Mouse (Mus musculus) liver, embryonic 11.5 days (tissue): ENCODE results near the gene Hdac8. TPM values are rescaled to one million over a fixed set of nuclear protein-coding genes. Genes with fewer than 3 reads are reported as not detected.

Source experiments
- ATAC-seq: fragments of 200-750 bp; cut with Nextera tagmentation; replicated peaks from 2 replicates; pipeline ENCODE4 v1.8.0; 2017; ENCODE audit warnings: moderate number of reproducible peaks, mild to moderate bottlenecking, moderate TSS enrichment, moderate library complexity; ENCODE audit not compliant: low FRiP score
- DNase-seq: peaks from one replicate; pipeline ENCODE4 v3.0.0-alpha.2; 2017; ENCODE audit warnings: low spot score
- H3K27ac ChIP-seq: fragments of 300-500 bp; sonication (generic); 2 replicates; pipeline ENCODE4 v1.5.1; 2014; ENCODE audit warnings: mild to moderate bottlenecking, low read depth, low read length, control low read depth
- H3K27me3 ChIP-seq: fragments of 300-500 bp; sonication (generic); replicated peaks from 2 replicates; pipeline ENCODE4 v1.6.1; 2014; ENCODE audit warnings: low read length, mixed read lengths; ENCODE audit not compliant: control insufficient read depth, insufficient read depth
- H3K36me3 ChIP-seq: fragments of 300-500 bp; sonication (generic); 2 replicates; pipeline ENCODE4 v1.6.1; 2014; ENCODE audit warnings: mild to moderate bottlenecking, low read length, moderate library complexity, mixed read lengths; ENCODE audit not compliant: control insufficient read depth, insufficient read depth
- H3K4me1 ChIP-seq: fragments of 300-500 bp; sonication (generic); replicated peaks from 2 replicates; pipeline ENCODE4 v1.6.1; 2014; ENCODE audit warnings: low read length, mixed read lengths; ENCODE audit not compliant: control insufficient read depth, insufficient read depth
- H3K4me2 ChIP-seq: fragments of 300-500 bp; sonication (generic); 2 replicates; pipeline ENCODE4 v1.6.1; 2014; ENCODE audit warnings: mild to moderate bottlenecking, control low read depth, moderate library complexity
- H3K4me3 ChIP-seq: fragments of 300-500 bp; sonication (generic); 2 replicates; pipeline ENCODE4 v1.5.1; 2014; ENCODE audit warnings: low read depth, low read length, control low read depth
- H3K9ac ChIP-seq: fragments of 300-500 bp; sonication (generic); 2 replicates; pipeline ENCODE4 v1.6.1; 2014; ENCODE audit warnings: low read depth, low read length, control low read depth
- H3K9me3 ChIP-seq: fragments of 300-500 bp; sonication (generic); 2 replicates; pipeline ENCODE4 v1.6.1; 2016; ENCODE audit warnings: low read length, inconsistent platforms, mixed read lengths; ENCODE audit not compliant: control insufficient read depth
- WGBS: fragments of 180-500 bp; shearing (Covaris S2); extraction: QIAGEN DNeasy Blood & Tissue Kit; methylation state at CpG from one replicate; pipeline ENCODE4 v1.1.7; 2014; 5-methylcytosine and 5-hydroxymethylcytosine counted together
- microRNA-seq: library from miRNA; unstranded; fragments of <30 nt; microRNA quantifications from one replicate; pipeline ENCODE4, GENCODE M21; 2017; ENCODE audit warnings: borderline number of aligned reads
- polyA plus RNA-seq: library from polyadenylated mRNA; unstranded; fragments of >200 nt; fragmentation: Nextera tagmentation; extraction: Ambion mirVana; gene quantifications from 2 replicates; pipeline ENCODE4 v1.2.1, GENCODE M21; 2014

The Hdac8 gene
- polyA plus RNA-seq, 1 experiment from 2014 or later: 4.2 TPM

GRCm38 (mm10) chrX:102251937-102252860 lies 253.0 kb downstream of the Hdac8 start, which contains the start of gene Cited1:
Gene Cited1 (minus strand): TSS chrX:102252181.
- 12% methylated on average over 44 of the region's 44 CpGs for WGBS
- Histone ChIP-seq H3K36me3 (no peaks in the 10 kb centered on the region), H3K9ac (peak within 1 kb of the TSS; percentile 43), H3K9me3 (no peaks in the 10 kb centered on the region), H3K4me2 (peak within 1 kb of the TSS; percentile 80), H3K4me1 (no peaks in the 10 kb centered on the region), H3K4me3 (peak within 1 kb of the TSS; percentile 57), H3K27ac (no peak within 1 kb of the TSS; the same call in 1 of the 2 replicates), H3K27me3 (peaks cover 68% of the 10 kb centered on the region)
- ATAC-seq (peak; percentile 77), DNase-seq (peak; percentile 54)

DNA sequence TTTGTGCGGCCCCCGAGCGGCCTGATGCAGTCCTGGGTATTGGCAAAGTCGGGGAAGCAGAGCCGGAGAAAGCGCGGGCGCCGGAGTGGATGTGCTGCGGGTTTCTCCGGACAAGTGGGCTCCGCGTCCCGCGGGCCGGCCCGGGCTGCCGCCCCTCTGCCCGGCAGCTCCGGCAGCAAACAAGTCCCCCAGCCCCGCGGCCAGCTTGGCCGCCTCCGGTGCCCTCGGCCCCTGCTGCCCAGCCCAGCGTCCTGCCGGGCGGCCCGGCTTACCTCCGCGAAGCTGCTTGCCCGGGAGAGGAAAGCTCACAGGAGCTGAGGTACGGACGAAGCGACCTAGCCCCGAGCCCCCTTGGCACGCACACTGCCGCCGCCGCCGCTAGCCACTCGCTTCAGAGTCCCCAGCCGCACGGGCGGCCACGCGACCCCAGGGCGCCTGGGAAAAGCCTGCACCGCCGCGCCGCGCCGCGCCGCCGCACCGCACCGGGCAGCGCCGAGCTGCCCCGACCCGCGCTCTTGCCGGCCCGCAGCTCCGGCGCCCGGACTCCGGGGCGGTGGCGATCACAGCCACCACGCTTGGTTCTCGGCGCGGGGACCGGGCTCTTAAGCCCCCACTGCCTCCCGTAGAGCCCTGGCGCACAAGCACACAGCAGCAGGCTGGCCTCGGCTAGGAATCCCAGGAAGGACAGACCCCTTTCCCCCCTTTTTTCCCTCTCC lies 253.8 kb downstream of the Hdac8 start:
- ATAC-seq (peak; percentile 13; the same call in 1 of the 2 replicates), DNase-seq (peak; percentile 48)
- Histone ChIP-seq H3K36me3 (no peaks in the 10 kb centered on the region), H3K9me3 (no peaks in the 10 kb centered on the region), H3K4me1 (no peaks in the 10 kb centered on the region), H3K9ac (peak overlapping the region; percentile 43), H3K4me2 (peak overlapping the region; percentile 80), H3K27ac (no peak overlapping the region; the same call in 1 of the 2 replicates), H3K4me3 (peak overlapping the region; percentile 57), H3K27me3 (peaks cover 74% of the 10 kb centered on the region)
- WGBS: 14% methylated on average over 66 of the region's 80 CpGs

DNA sequence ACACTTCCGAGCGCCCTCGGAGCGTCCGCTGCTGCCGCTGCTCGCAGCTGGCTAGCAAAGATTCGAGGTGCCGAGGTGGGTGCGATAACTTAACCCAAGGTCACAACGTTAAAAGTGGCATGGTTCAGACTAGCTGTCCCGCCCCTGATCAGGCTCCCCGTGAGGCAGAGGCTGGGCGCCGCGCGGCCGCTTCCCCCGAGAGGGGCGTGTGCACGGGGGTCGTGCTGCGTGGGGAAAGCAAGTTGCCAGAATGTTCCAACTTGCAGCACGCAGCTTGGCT lies 254.3 kb downstream of the Hdac8 start:
- H3K9me3 ChIP-seq: no peaks in the 10 kb centered on the region
- DNase-seq: no peak
- WGBS: 9% methylated on average over 24 of the region's 24 CpGs
- H3K27me3 ChIP-seq: peaks cover 74% of the 10 kb centered on the region
- H3K4me2 ChIP-seq: peak overlapping the region; percentile 80
- no peak overlapping the region; the same call in 1 of the 2 replicates for H3K27ac ChIP-seq
- 0 out of 2 replicates have a peak, but pooled peaks have one; percentile 38 for ATAC-seq
- H3K4me3 ChIP-seq: peak overlapping the region; percentile 57
- H3K9ac ChIP-seq: peak overlapping the region; percentile 43
- H3K4me1 ChIP-seq: no peaks in the 10 kb centered on the region
- no peaks in the 10 kb centered on the region for H3K36me3 ChIP-seq

DNA sequence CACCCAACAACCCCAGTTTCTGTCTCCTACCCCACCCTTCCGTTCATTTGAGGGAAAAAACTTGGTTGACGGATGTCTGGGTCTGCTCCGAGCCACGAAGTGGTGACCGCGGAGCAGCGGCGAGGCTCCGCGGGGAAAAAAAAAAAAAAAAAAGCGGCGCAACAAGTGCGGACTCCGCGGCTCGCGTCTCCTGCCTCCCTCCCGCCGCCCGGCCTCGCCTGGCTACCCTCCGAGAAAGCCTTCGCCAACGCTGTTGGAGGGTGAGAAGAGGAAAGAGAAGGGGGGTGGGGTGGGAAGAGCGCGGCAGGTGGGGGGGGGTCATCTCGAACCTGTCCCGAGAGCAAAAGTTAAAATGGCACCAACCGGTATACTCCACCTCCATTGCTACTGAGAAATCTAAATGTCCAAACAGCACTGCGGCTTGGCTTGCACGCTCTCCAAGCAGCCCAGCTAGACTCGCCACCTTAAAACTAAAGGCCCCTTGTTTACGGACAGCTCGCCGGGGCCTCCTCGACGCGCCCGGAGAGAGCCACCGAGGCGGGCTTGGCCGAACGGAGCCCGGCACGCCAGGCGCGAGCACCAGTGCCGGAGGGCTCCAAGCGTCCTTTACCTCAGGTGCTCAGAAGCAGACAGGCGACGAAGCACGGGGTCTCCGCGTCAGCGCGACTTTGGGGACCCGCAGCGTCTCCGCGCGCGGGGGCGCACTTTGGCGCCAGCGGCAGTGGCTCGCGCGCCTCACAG lies 254.8 kb downstream of the Hdac8 start:
- Histone ChIP-seq H3K36me3 (no peaks in the 10 kb centered on the region), H3K27ac (no peak overlapping the region), H3K27me3 (peaks cover 74% of the 10 kb centered on the region), H3K4me3 (peak overlapping the region; percentile 57), H3K4me2 (peak overlapping the region; percentile 80), H3K9me3 (no peaks in the 10 kb centered on the region), H3K9ac (no peak overlapping the region; the same call in 1 of the 2 replicates), H3K4me1 (no peaks in the 10 kb centered on the region)
- ATAC-seq (0 out of 2 replicates have a peak, but pooled peaks have one; percentile 10), DNase-seq (no peak)
- WGBS: 13% methylated on average over 55 of the region's 68 CpGs

- Histone ChIP-seq H3K4me1 (no peaks in the 10 kb centered on the region), H3K36me3 (no peaks in the 10 kb centered on the region), H3K9ac (no peak overlapping the region), H3K27ac (no peak overlapping the region), H3K9me3 (no peaks in the 10 kb centered on the region), H3K27me3 (peaks cover 28% of the 10 kb centered on the region), H3K4me3 (no peak overlapping the region), H3K4me2 (no peak overlapping the region)
- ATAC-seq: no peak
- DNase-seq: no peak
- 59% methylated on average over 2 of the region's 2 CpGs for WGBS
These were observed 260.8 kb downstream of the Hdac8 start for GRCm38 (mm10) chrX:102244334-102244733.

Small RNA genes lying within 50 kb of the gene (microRNA-seq; reads per million reads assigned to microRNA genes)
- gene Gm26318: not detected

Other genes starting within 250 kb of the Hdac8 start
- gene Phka1, start 138.9 kb upstream of the Hdac8 start, polyA plus RNA-seq: 3.7 and 3.8 TPM in 2 replicates
- not detected in 2 replicates for gene Gm3880, start 181.6 kb upstream of the Hdac8 start, polyA plus RNA-seq
- gene Gm9112, start 202.3 kb upstream of the Hdac8 start, polyA plus RNA-seq: not detected in 2 replicates
- not detected in 2 replicates for gene Dmrtc1b, start 202.5 kb upstream of the Hdac8 start, polyA plus RNA-seq